In the genomic region with DNA sequence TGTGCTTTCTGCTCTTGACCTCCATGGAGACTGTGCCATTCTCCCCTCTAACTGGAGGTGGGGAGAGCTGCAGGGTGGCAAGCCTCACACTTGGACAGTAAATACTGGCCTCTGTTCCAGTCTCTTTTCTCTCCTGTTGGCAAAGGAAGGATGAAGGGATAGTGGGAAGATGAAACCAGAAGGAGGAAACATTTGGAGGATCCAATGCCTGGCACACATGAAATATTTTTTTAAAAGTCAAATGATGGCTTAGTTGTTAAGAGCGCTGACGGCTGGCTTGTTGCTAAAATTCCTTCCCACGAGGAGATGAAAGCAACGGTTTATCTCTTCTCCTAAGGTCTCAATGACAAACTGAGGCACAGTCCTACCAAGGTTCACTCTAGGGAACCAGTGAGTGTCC, we compare ENCODE assay signal across 27 mouse cellular contexts. TPM values are rescaled to one million over a fixed set of nuclear protein-coding genes. Genes with fewer than 3 reads are reported as not detected.
DNase-seq lines count a peak whose midpoint lies in the region; ATAC-seq and TF ChIP-seq lines count a peak whose summit lies in the region.
"Had no signal": no experiment of that assay in that cellular context is flagged by ENCODE, and none has a peak within 500 bp of the region (broad histone marks: within the 10 kb centered on the region; RNA-seq: fewer than 3 reads in every experiment).

No protein-coding gene starts in this region.

- no peak overlapping the region for H3K4me3 ChIP-seq in forebrain, postnatal 0 days (ENCODE audit: low read depth, low read length)
- no peak overlapping the region for H3K4me3 ChIP-seq in forebrain, embryonic 13.5 days
- H3K4me3 ChIP-seq in layer of hippocampus, adult 2 months: no peak overlapping the region
- no peak overlapping the region for H3K4me3 ChIP-seq in ES-E14 (ENCODE audit: insufficient read depth in 1 of 2, low read depth in 1 of 2, low read length in 2 of 2, poor library complexity in 1 of 2, severe bottlenecking in 1 of 2)
- H3K4me3 ChIP-seq: embryonic facial prominence, embryonic 15.5 days; erythroblast, embryonic 14.5 days; forebrain, embryonic 10.5 days; heart, embryonic 10.5 days; hindbrain, embryonic 12.5 days had no signal

- WGBS in forebrain, postnatal 0 days: 69% methylated on average over 4 of the region's 4 CpGs
- 89% methylated on average over 4 of the region's 4 CpGs for WGBS in forebrain, embryonic 13.5 days

- in situ Hi-C loops in ES-E14 (cut with MboI; ENCODE audit: low sequenced_read_pairs in 2 of 2, unreplicated experiment in 2 of 2): loop anchor here in 1 of 2 experiments (10.0 kb wide), 1 partner anchor 50 kb away; no protein-coding TSS in a partner anchor

- DNase-seq in forebrain, postnatal 0 days: peak; percentile 64
- DNase-seq in layer of hippocampus, adult 2 months (ENCODE audit: low spot score in 2 of 2): peak in 1 of 2 experiments; percentile 25
- no peak for DNase-seq in layer of hippocampus, postnatal 10 days (ENCODE audit: low spot score in 2 of 2)
- DNase-seq in ES-E14 (ENCODE audit: low read depth, low spot score): no peak
- DNase-seq in brain, adult 2 months (ENCODE audit: low read depth, low spot score): peak; percentile 74
- no peak for DNase-seq in ovary, postnatal 14 days (ENCODE audit: low spot score)
- DNase-seq: adrenal gland, postnatal 10 days; cerebellum, adult 2 months; cerebellum, postnatal 10 days; embryo, embryonic 11 days; heart, adult 18-20 months; heart, postnatal 10 days; heart, postnatal 4 days had no signal

- H3K27me3 ChIP-seq in forebrain, postnatal 0 days (ENCODE audit: insufficient read depth, low read length): no peaks in the 10 kb centered on the region
- peaks cover 3% of the 10 kb centered on the region; the same call in 1 of the 2 replicates for H3K27me3 ChIP-seq in forebrain, embryonic 13.5 days
- H3K27me3 ChIP-seq: embryonic facial prominence, embryonic 15.5 days; hindbrain, embryonic 12.5 days had no signal

- peaks cover 14% of the 10 kb centered on the region for H3K4me1 ChIP-seq in forebrain, postnatal 0 days (ENCODE audit: insufficient read depth)
- peaks cover 27% of the 10 kb centered on the region for H3K4me1 ChIP-seq in forebrain, embryonic 13.5 days
- peaks cover 5 to 16% of the 10 kb centered on the region in 2 experiments; a peak in 2 of 4 replicates for H3K4me1 ChIP-seq in ES-E14 (ENCODE audit: control insufficient read depth in 2 of 2, insufficient read depth in 2 of 2, low read length in 2 of 2, poor library complexity in 1 of 2)

- no peak overlapping the region for H3K9ac ChIP-seq in forebrain, postnatal 0 days
- H3K9ac ChIP-seq in forebrain, embryonic 13.5 days: no peak overlapping the region
- H3K9ac ChIP-seq in ES-E14 (ENCODE audit: insufficient read depth, low read depth, low read length, poor library complexity, severe bottlenecking): no peak overlapping the region
- H3K9ac ChIP-seq: embryonic facial prominence, embryonic 15.5 days; hindbrain, embryonic 12.5 days had no signal

- peak overlapping the region; percentile 73 for H3K27ac ChIP-seq in forebrain, postnatal 0 days (ENCODE audit: low read depth, low read length)
- H3K27ac ChIP-seq in forebrain, embryonic 13.5 days: no peak overlapping the region
- peak overlapping the region; percentile 100 for H3K27ac ChIP-seq in layer of hippocampus, adult 2 months
- H3K27ac ChIP-seq in ES-E14 (ENCODE audit: insufficient read depth, low read depth, low read length, poor library complexity, severe bottlenecking): no peak overlapping the region
- H3K27ac ChIP-seq: embryonic facial prominence, embryonic 15.5 days; forebrain, embryonic 10.5 days; heart, embryonic 10.5 days; hindbrain, embryonic 12.5 days had no signal

- no peak overlapping the region for H3K4me2 ChIP-seq in forebrain, postnatal 0 days (ENCODE audit: low read depth)
- no peak overlapping the region for H3K4me2 ChIP-seq in forebrain, embryonic 13.5 days
- H3K4me2 ChIP-seq: embryonic facial prominence, embryonic 15.5 days; hindbrain, embryonic 12.5 days had no signal

- H3K36me3 ChIP-seq in forebrain, postnatal 0 days (ENCODE audit: insufficient read depth): no peaks in the 10 kb centered on the region
- H3K36me3 ChIP-seq in forebrain, embryonic 13.5 days (ENCODE audit: poor library complexity, severe bottlenecking): no peaks in the 10 kb centered on the region
- no peaks in the 10 kb centered on the region for H3K36me3 ChIP-seq in ES-E14 (ENCODE audit: control insufficient read depth, insufficient read depth, low read length, poor library complexity, severe bottlenecking)
- H3K36me3 ChIP-seq: embryonic facial prominence, embryonic 15.5 days; forebrain, embryonic 10.5 days; heart, embryonic 10.5 days; hindbrain, embryonic 12.5 days had no signal

- no peaks in the 10 kb centered on the region for H3K9me3 ChIP-seq in forebrain, postnatal 0 days (ENCODE audit: low read length)
- peaks cover 5% of the 10 kb centered on the region; the same call in 1 of the 2 replicates for H3K9me3 ChIP-seq in forebrain, embryonic 13.5 days (replicated peaks)
- H3K9me3 ChIP-seq in ES-E14 (ENCODE audit: control insufficient read depth, insufficient read depth, low read depth, low read length): no peaks in the 10 kb centered on the region
- H3K9me3 ChIP-seq: embryonic facial prominence, embryonic 15.5 days; heart, embryonic 10.5 days had no signal

- no peak for TF ChIP-seq CTCF in forebrain, postnatal 0 days (IDR thresholded peaks at IDR 0.05; ENCODE audit: low read depth)
- no peak for TF ChIP-seq CTCF in layer of hippocampus, adult 2 months (conservative IDR thresholded peaks at IDR 0.05)

- ATAC-seq in forebrain, postnatal 0 days: peak; percentile 1; the same call in 1 of the 2 replicates
- no peak for ATAC-seq in forebrain, embryonic 13.5 days
- ATAC-seq: hindbrain, embryonic 16.5 days; inflammation-experienced regulatory T-cells, adult 6 months; intestine, postnatal 0 days had no signal

TF ChIP-seq in ES-E14, 5 proteins besides CTCF, POLR2A, EP300 and RAD21:
- no peak for TF ChIP-seq ZC3H11A (IDR thresholded peaks at IDR 0.05; ENCODE audit: borderline replicate concordance, low read depth, low read length)
- TF ChIP-seq MAFK (IDR thresholded peaks at IDR 0.05; ENCODE audit: insufficient read depth, low read depth, low read length): no peak
- peak; percentile 76 for TF ChIP-seq ZNF384 (IDR thresholded peaks at IDR 0.05; ENCODE audit: low read depth, low read length)
- no peak for TF ChIP-seq CHD2 (IDR thresholded peaks at IDR 0.05; ENCODE audit: low read depth, low read length)

RNA-seq across cellular contexts. Expression of a gene that starts 5.3 kb away (rescaled TPM):
- 1,003 and 1,159 TPM in 2 replicates for total RNA-seq in forebrain, postnatal 0 days (2014; rRNA removed)
- polyA plus RNA-seq in forebrain, postnatal 0 days (2015; fragmentation: Nextera tagmentation; extraction: Ambion mirVana): 223 and 233 TPM in 2 replicates
- polyA plus RNA-seq in forebrain, embryonic 13.5 days (2015; fragmentation: Nextera tagmentation; extraction: Ambion mirVana): 93.5 and 95.2 TPM in 2 replicates
- total RNA-seq in layer of hippocampus, adult 2 months (2021): 1,000 to 10,000 TPM in 1 of 2 experiments, 100 to 1,000 TPM in 1; 996 to 1,082 TPM
- total RNA-seq in layer of hippocampus, postnatal 10 days (2021): 1,000 to 10,000 TPM; 1,331 to 1,411 TPM
- total RNA-seq in ES-E14 (2012; rRNA removed): 7.7 and 9.0 TPM in 2 replicates

RNA-seq across cellular contexts. Expression of a gene that starts 5.9 kb away (rescaled TPM):
- 54.0 and 66.5 TPM in 2 replicates for total RNA-seq in forebrain, postnatal 0 days (2014; rRNA removed)
- polyA plus RNA-seq in forebrain, postnatal 0 days (2015; fragmentation: Nextera tagmentation; extraction: Ambion mirVana): 46.4 and 49.3 TPM in 2 replicates
- polyA plus RNA-seq in forebrain, embryonic 13.5 days (2015; fragmentation: Nextera tagmentation; extraction: Ambion mirVana): 79.0 and 86.0 TPM in 2 replicates
- total RNA-seq in layer of hippocampus, adult 2 months (2021): 100 to 1,000 TPM; 146 to 148 TPM
- total RNA-seq in layer of hippocampus, postnatal 10 days (2021): 100 to 1,000 TPM in 1 of 2 experiments, 10 to 100 TPM in 1; 93.8 to 103 TPM
- total RNA-seq in ES-E14 (2012; rRNA removed): 53.5 and 75.7 TPM in 2 replicates

RNA-seq across cellular contexts. Expression of a gene that starts 34.0 kb away (rescaled TPM):
- not detected in 2 replicates for total RNA-seq in forebrain, postnatal 0 days (2014; rRNA removed)
- not detected in 2 replicates for polyA plus RNA-seq in forebrain, postnatal 0 days (2015; fragmentation: Nextera tagmentation; extraction: Ambion mirVana)
- polyA plus RNA-seq in forebrain, embryonic 13.5 days (2015; fragmentation: Nextera tagmentation; extraction: Ambion mirVana): 0.12 TPM in 1 of 2 replicates, not detected in the other
- total RNA-seq in layer of hippocampus, adult 2 months (2021): not detected
- total RNA-seq in layer of hippocampus, postnatal 10 days (2021): not detected
- 0.18 TPM in 1 of 2 replicates, not detected in the other for total RNA-seq in ES-E14 (2012; rRNA removed)
- total RNA-seq: adrenal gland, postnatal 10 days; CH12.LX; gastrocnemius, adult 8-10 months; gastrocnemius, postnatal 4 days; heart, adult 18-20 months; heart, postnatal 10 days; heart, postnatal 4 days had no signal
- polyA plus RNA-seq: cerebellum, adult 2 months; embryonic facial prominence, embryonic 11.5 days; erythroblast, embryonic 14.5 days; forebrain, embryonic 10.5 days; heart, embryonic 10.5 days; heart, embryonic 14.5 days; hindbrain, embryonic 12.5 days; hindbrain, embryonic 16.5 days; inflammation-experienced regulatory T-cells, adult 6 months had no signal

RNA-seq across cellular contexts. Expression of a gene that starts 40.0 kb away (rescaled TPM):
- total RNA-seq in forebrain, postnatal 0 days (2014; rRNA removed): 4.5 and 6.7 TPM in 2 replicates
- 10.8 and 11.4 TPM in 2 replicates for polyA plus RNA-seq in forebrain, postnatal 0 days (2015; fragmentation: Nextera tagmentation; extraction: Ambion mirVana)
- 2.1 and 2.3 TPM in 2 replicates for polyA plus RNA-seq in forebrain, embryonic 13.5 days (2015; fragmentation: Nextera tagmentation; extraction: Ambion mirVana)
- total RNA-seq in layer of hippocampus, adult 2 months (2021): 10 to 100 TPM; 93.2 to 94.0 TPM
- total RNA-seq in layer of hippocampus, postnatal 10 days (2021): 10 to 100 TPM; 39.1 to 41.5 TPM
- total RNA-seq in ES-E14 (2012; rRNA removed): 2.9 and 3.3 TPM in 2 replicates

RNA-seq across cellular contexts. Expression of a gene that starts 52.8 kb away (rescaled TPM):
- 83.8 and 113 TPM in 2 replicates for total RNA-seq in forebrain, postnatal 0 days (2014; rRNA removed)
- polyA plus RNA-seq in forebrain, postnatal 0 days (2015; fragmentation: Nextera tagmentation; extraction: Ambion mirVana): 183 and 202 TPM in 2 replicates
- polyA plus RNA-seq in forebrain, embryonic 13.5 days (2015; fragmentation: Nextera tagmentation; extraction: Ambion mirVana): 187 and 198 TPM in 2 replicates
- 100 to 1,000 TPM; 123 to 125 TPM for total RNA-seq in layer of hippocampus, adult 2 months (2021)
- 100 to 1,000 TPM; 127 to 130 TPM for total RNA-seq in layer of hippocampus, postnatal 10 days (2021)
- 376 and 408 TPM in 2 replicates for total RNA-seq in ES-E14 (2012; rRNA removed)

Comparison
In these comparisons a context has a peak if more than half of its experiments do, and no peak if none do; other contexts are left out.
1. H3K27ac ChIP-seq: peak in forebrain, postnatal 0 days (single experiment) and layer of hippocampus, adult 2 months (single experiment); none in forebrain, embryonic 13.5 days (single experiment) and ES-E14 (single experiment).
2. DNase-seq: peak in forebrain, postnatal 0 days (single experiment) and brain, adult 2 months (single experiment); none in layer of hippocampus, postnatal 10 days (0 of 2), ES-E14 (single experiment) and ovary, postnatal 14 days (single experiment).
3. RNA of a gene that starts 5.3 kb away (total RNA-seq): 1,331 to 1,411 TPM in layer of hippocampus, postnatal 10 days, 996 to 1,082 TPM in layer of hippocampus, adult 2 months and 1,003 to 1,159 TPM in forebrain, postnatal 0 days; 7.7 to 9.0 TPM in ES-E14; every median in the first group is over 10 times any median in the second.